Mouse (Mus musculus): Measurements from ENCODE around the gene Slc44a5. TPM values are rescaled to one million over a fixed set of nuclear protein-coding genes. Genes with fewer than 3 reads are reported as not detected.

The Slc44a5 gene
- polyA plus RNA-seq, 1 experiment from 2014 or later, result 1.1 TPM

GRCm38 (mm10) chr3:154182987-154183386, 209.8 kb downstream of the Slc44a5 start:
- H3K27ac ChIP-seq (ENCODE audit: low read length), result no peak overlapping the region
- H3K27me3 ChIP-seq (ENCODE audit: control insufficient read depth, insufficient read depth, low read length), result no peaks in the 10 kb centered on the region
- H3K4me3 ChIP-seq (replicated peaks; ENCODE audit: low read length), result no peak overlapping the region
- H3K36me3 ChIP-seq (ENCODE audit: control insufficient read depth, insufficient read depth, low read length), result no peaks in the 10 kb centered on the region
- no peak overlapping the region for H3K4me2 ChIP-seq (ENCODE audit: low read depth, low read length)
- H3K4me1 ChIP-seq (ENCODE audit: control insufficient read depth, insufficient read depth, low read length), result no peaks in the 10 kb centered on the region
- ATAC-seq (ENCODE audit: insufficient read depth, low FRiP score), result no peak
- 87% methylated on average over 7 of the region's 7 CpGs for WGBS
- no peak overlapping the region for H3K9ac ChIP-seq (ENCODE audit: low read length)
- no peaks in the 10 kb centered on the region for H3K9me3 ChIP-seq (replicated peaks; ENCODE audit: control insufficient read depth, low read length)

- Histone ChIP-seq H3K4me2 (ENCODE audit: low read depth, low read length) (no peak overlapping the region), H3K4me3 (replicated peaks; ENCODE audit: low read length) (no peak overlapping the region), H3K9me3 (replicated peaks; ENCODE audit: control insufficient read depth, low read length) (no peaks in the 10 kb centered on the region), H3K4me1 (ENCODE audit: control insufficient read depth, insufficient read depth, low read length) (0 out of 2 replicates have a peak, but pooled peaks cover 2% of the 10 kb centered on the region), H3K9ac (ENCODE audit: low read length) (no peak overlapping the region), H3K36me3 (ENCODE audit: control insufficient read depth, insufficient read depth, low read length) (no peaks in the 10 kb centered on the region), H3K27me3 (ENCODE audit: control insufficient read depth, insufficient read depth, low read length) (no peaks in the 10 kb centered on the region), H3K27ac (ENCODE audit: low read length) (no peak overlapping the region)
- no peak for ATAC-seq (ENCODE audit: insufficient read depth, low FRiP score)
- WGBS, result 66% methylated on average over 9 of the region's 9 CpGs
Measured at GRCm38 (mm10) chr3:154183957-154184356, 210.7 kb downstream of the Slc44a5 start.

GRCm38 (mm10) chr3:154188668-154189067, 215.4 kb downstream of the Slc44a5 start:
- H3K36me3 ChIP-seq (ENCODE audit: control insufficient read depth, insufficient read depth, low read length), result no peaks in the 10 kb centered on the region
- WGBS, result 29% methylated on average over 9 of the region's 9 CpGs

GRCm38 (mm10) chr3:154192328-154193030, 219.2 kb downstream of the Slc44a5 start:
- H3K9me3 ChIP-seq (replicated peaks; ENCODE audit: control insufficient read depth, low read length), result no peaks in the 10 kb centered on the region

More at GRCm38 (mm10) chr3:154188668-154189067, 215.4 kb downstream of the Slc44a5 start:
- ATAC-seq (ENCODE audit: insufficient read depth, low FRiP score), result no peak
- Histone ChIP-seq H3K9me3 (replicated peaks; ENCODE audit: control insufficient read depth, low read length) (no peaks in the 10 kb centered on the region), H3K27ac (ENCODE audit: low read length) (no peak overlapping the region), H3K27me3 (ENCODE audit: control insufficient read depth, insufficient read depth, low read length) (no peaks in the 10 kb centered on the region), H3K4me1 (ENCODE audit: control insufficient read depth, insufficient read depth, low read length) (peaks cover 5% of the 10 kb centered on the region; the same call in 1 of the 2 replicates), H3K4me2 (ENCODE audit: low read depth, low read length) (no peak overlapping the region), H3K9ac (ENCODE audit: low read length) (no peak overlapping the region), H3K4me3 (replicated peaks; ENCODE audit: low read length) (no peak overlapping the region)

GRCm38 (mm10) chr3:154193189-154193840, 220.1 kb downstream of the Slc44a5 start:
- H3K36me3 ChIP-seq (ENCODE audit: control insufficient read depth, insufficient read depth, low read length), result no peaks in the 10 kb centered on the region
- H3K4me2 ChIP-seq (ENCODE audit: low read depth, low read length), result no peak overlapping the region
- ATAC-seq (ENCODE audit: insufficient read depth, low FRiP score), result no peak
- H3K9me3 ChIP-seq (replicated peaks; ENCODE audit: control insufficient read depth, low read length), result no peaks in the 10 kb centered on the region
- H3K4me3 ChIP-seq (replicated peaks; ENCODE audit: low read length), result no peak overlapping the region
- 54% methylated on average over 10 of the region's 10 CpGs for WGBS
- no peaks in the 10 kb centered on the region for H3K27me3 ChIP-seq (ENCODE audit: control insufficient read depth, insufficient read depth, low read length)
- peaks cover 12% of the 10 kb centered on the region; the same call in 1 of the 2 replicates for H3K4me1 ChIP-seq (ENCODE audit: control insufficient read depth, insufficient read depth, low read length)
- H3K27ac ChIP-seq (ENCODE audit: low read length), result no peak overlapping the region
- no peak overlapping the region for H3K9ac ChIP-seq (ENCODE audit: low read length)

More at GRCm38 (mm10) chr3:154192328-154193030, 219.2 kb downstream of the Slc44a5 start:
- H3K27me3 ChIP-seq (ENCODE audit: control insufficient read depth, insufficient read depth, low read length), result no peaks in the 10 kb centered on the region
- H3K4me1 ChIP-seq (ENCODE audit: control insufficient read depth, insufficient read depth, low read length), result peaks cover 12% of the 10 kb centered on the region; the same call in 1 of the 2 replicates
- H3K4me3 ChIP-seq (replicated peaks; ENCODE audit: low read length), result no peak overlapping the region
- 23% methylated on average over 13 of the region's 14 CpGs for WGBS
- no peak overlapping the region for H3K27ac ChIP-seq (ENCODE audit: low read length)
- H3K4me2 ChIP-seq (ENCODE audit: low read depth, low read length), result no peak overlapping the region
- no peak overlapping the region for H3K9ac ChIP-seq (ENCODE audit: low read length)
- ATAC-seq (ENCODE audit: insufficient read depth, low FRiP score), result no peak
- no peaks in the 10 kb centered on the region for H3K36me3 ChIP-seq (ENCODE audit: control insufficient read depth, insufficient read depth, low read length)

- Histone ChIP-seq H3K9ac (ENCODE audit: low read length) (no peak overlapping the region), H3K4me3 (replicated peaks; ENCODE audit: low read length) (no peak overlapping the region), H3K27me3 (ENCODE audit: control insufficient read depth, insufficient read depth, low read length) (no peaks in the 10 kb centered on the region), H3K9me3 (replicated peaks; ENCODE audit: control insufficient read depth, low read length) (no peaks in the 10 kb centered on the region), H3K4me2 (ENCODE audit: low read depth, low read length) (no peak overlapping the region), H3K36me3 (ENCODE audit: control insufficient read depth, insufficient read depth, low read length) (no peaks in the 10 kb centered on the region), H3K4me1 (ENCODE audit: control insufficient read depth, insufficient read depth, low read length) (no peaks in the 10 kb centered on the region), H3K27ac (ENCODE audit: low read length) (no peak overlapping the region)
- WGBS, result 38% methylated on average over 8 of the region's 8 CpGs
- ATAC-seq (ENCODE audit: insufficient read depth, low FRiP score), result no peak
Measured at GRCm38 (mm10) chr3:154200422-154200828, 227.2 kb downstream of the Slc44a5 start.

- Histone ChIP-seq H3K4me2 (ENCODE audit: low read depth, low read length) (no peak overlapping the region), H3K9me3 (replicated peaks; ENCODE audit: control insufficient read depth, low read length) (no peaks in the 10 kb centered on the region), H3K9ac (ENCODE audit: low read length) (no peak overlapping the region), H3K27ac (ENCODE audit: low read length) (no peak overlapping the region), H3K27me3 (ENCODE audit: control insufficient read depth, insufficient read depth, low read length) (no peaks in the 10 kb centered on the region), H3K4me3 (replicated peaks; ENCODE audit: low read length) (no peak overlapping the region), H3K4me1 (ENCODE audit: control insufficient read depth, insufficient read depth, low read length) (no peaks in the 10 kb centered on the region), H3K36me3 (ENCODE audit: control insufficient read depth, insufficient read depth, low read length) (no peaks in the 10 kb centered on the region)
- 85% methylated on average over 12 of the region's 12 CpGs for WGBS
- ATAC-seq (ENCODE audit: insufficient read depth, low FRiP score), result no peak
Measured at GRCm38 (mm10) chr3:154201796-154202195, 228.6 kb downstream of the Slc44a5 start.

GRCm38 (mm10) chr3:154202383-154202782, 229.1 kb downstream of the Slc44a5 start:
- H3K27me3 ChIP-seq (ENCODE audit: control insufficient read depth, insufficient read depth, low read length), result no peaks in the 10 kb centered on the region
- no peak overlapping the region for H3K4me3 ChIP-seq (replicated peaks; ENCODE audit: low read length)
- H3K4me2 ChIP-seq (ENCODE audit: low read depth, low read length), result no peak overlapping the region
- no peaks in the 10 kb centered on the region for H3K9me3 ChIP-seq (replicated peaks; ENCODE audit: control insufficient read depth, low read length)
- H3K36me3 ChIP-seq (ENCODE audit: control insufficient read depth, insufficient read depth, low read length), result no peaks in the 10 kb centered on the region
- H3K4me1 ChIP-seq (ENCODE audit: control insufficient read depth, insufficient read depth, low read length), result no peaks in the 10 kb centered on the region
- H3K9ac ChIP-seq (ENCODE audit: low read length), result no peak overlapping the region
- whole genome bisulfite sequencing, result 78% methylated on average over 13 of the region's 13 CpGs
- no peak overlapping the region for H3K27ac ChIP-seq (ENCODE audit: low read length)
- ATAC-seq (ENCODE audit: insufficient read depth, low FRiP score), result no peak

GRCm38 (mm10) chr3:154208479-154208878, 235.2 kb downstream of the Slc44a5 start:
- no peaks in the 10 kb centered on the region for H3K27me3 ChIP-seq (ENCODE audit: control insufficient read depth, insufficient read depth, low read length)
- no peak for ATAC-seq (ENCODE audit: insufficient read depth, low FRiP score)
- H3K36me3 ChIP-seq (ENCODE audit: control insufficient read depth, insufficient read depth, low read length), result no peaks in the 10 kb centered on the region
- H3K4me3 ChIP-seq (replicated peaks; ENCODE audit: low read length), result no peak overlapping the region
- H3K4me1 ChIP-seq (ENCODE audit: control insufficient read depth, insufficient read depth, low read length), result no peaks in the 10 kb centered on the region
- no peaks in the 10 kb centered on the region for H3K9me3 ChIP-seq (replicated peaks; ENCODE audit: control insufficient read depth, low read length)
- WGBS, result 79% methylated on average over 2 of the region's 2 CpGs
- no peak overlapping the region for H3K4me2 ChIP-seq (ENCODE audit: low read depth, low read length)
- no peak overlapping the region for H3K27ac ChIP-seq (ENCODE audit: low read length)
- H3K9ac ChIP-seq (ENCODE audit: low read length), result no peak overlapping the region
